Mouse (Mus musculus): Measurements from ENCODE around the gene Coa4.

The Coa4 gene

GRCm38 (mm10) chr7:100503076-100503475 lies 33.8 kb upstream of the Coa4 start:
- in situ Hi-C loops (cut with MboI; ENCODE audit: low sequenced_read_pairs): no loop called here

GRCm38 (mm10) chr7:100504740-100505487 lies 32.0 kb upstream of the Coa4 start:
- in situ Hi-C loops (cut with MboI; ENCODE audit: low sequenced_read_pairs): no loop called here

GRCm38 (mm10) chr7:100506494-100506893 lies 30.4 kb upstream of the Coa4 start:
- in situ Hi-C loops (cut with MboI; ENCODE audit: low sequenced_read_pairs): no loop called here

- in situ Hi-C loops (cut with MboI; ENCODE audit: low sequenced_read_pairs): no loop called here
Observed at GRCm38 (mm10) chr7:100508670-100509069, 28.2 kb upstream of the Coa4 start.

GRCm38 (mm10) chr7:100511602-100512001 lies 25.3 kb upstream of the Coa4 start:
- in situ Hi-C loops (cut with MboI; ENCODE audit: low sequenced_read_pairs): no loop called here

GRCm38 (mm10) chr7:100514573-100514972 lies 22.3 kb upstream of the Coa4 start, which contains the start of gene Dnajb13:
Dnajb13 (minus strand) TSS chr7:100514960.
- in situ Hi-C loops (cut with MboI; ENCODE audit: low sequenced_read_pairs): no loop called here

GRCm38 (mm10) chr7:100520204-100520603 lies 16.7 kb upstream of the Coa4 start:
- in situ Hi-C loops (cut with MboI; ENCODE audit: low sequenced_read_pairs): no loop called here

- in situ Hi-C loops (cut with MboI; ENCODE audit: low sequenced_read_pairs): no loop called here
Observed at GRCm38 (mm10) chr7:100520663-100521285, 16.1 kb upstream of the Coa4 start.

GRCm38 (mm10) chr7:100522222-100522621 lies 14.6 kb upstream of the Coa4 start:
- in situ Hi-C loops (cut with MboI; ENCODE audit: low sequenced_read_pairs): no loop called here

- in situ Hi-C loops (cut with MboI; ENCODE audit: low sequenced_read_pairs): loop anchor here (25.0 kb wide), 1 partner anchor 288 kb away; no protein-coding TSS in a partner anchor
Observed at GRCm38 (mm10) chr7:100524669-100525068, 12.2 kb upstream of the Coa4 start.

GRCm38 (mm10) chr7:100530766-100531165 lies 6.1 kb upstream of the Coa4 start:
- in situ Hi-C loops (cut with MboI; ENCODE audit: low sequenced_read_pairs): loop anchor here (25.0 kb wide), 1 partner anchor 282 kb away; no protein-coding TSS in a partner anchor

GRCm38 (mm10) chr7:100533503-100533902 lies 3.4 kb upstream of the Coa4 start:
- in situ Hi-C loops (cut with MboI; ENCODE audit: low sequenced_read_pairs): loop anchor here (25.0 kb wide), 1 partner anchor 279 kb away; no protein-coding TSS in a partner anchor

GRCm38 (mm10) chr7:100534216-100534615 lies 2.7 kb upstream of the Coa4 start:
- in situ Hi-C loops (cut with MboI; ENCODE audit: low sequenced_read_pairs): loop anchor here (25.0 kb wide), 1 partner anchor 278 kb away; no protein-coding TSS in a partner anchor

GRCm38 (mm10) chr7:100535831-100536230 lies 1.0 kb upstream of the Coa4 start:
- in situ Hi-C loops (cut with MboI; ENCODE audit: low sequenced_read_pairs): loop anchor here (25.0 kb wide), 1 partner anchor 276 kb away; no protein-coding TSS in a partner anchor

GRCm38 (mm10) chr7:100537519-100537902 lies 640 bp downstream of the Coa4 start:
- in situ Hi-C loops (cut with MboI; ENCODE audit: low sequenced_read_pairs): loop anchor here (25.0 kb wide), 1 partner anchor 275 kb away; no protein-coding TSS in a partner anchor

- in situ Hi-C loops (cut with MboI; ENCODE audit: low sequenced_read_pairs): loop anchor here (25.0 kb wide), 1 partner anchor 273 kb away; no protein-coding TSS in a partner anchor
Observed at GRCm38 (mm10) chr7:100539516-100539915, 2.6 kb downstream of the Coa4 start.

GRCm38 (mm10) chr7:100544437-100544836 lies 7.6 kb downstream of the Coa4 start:
- in situ Hi-C loops (cut with MboI; ENCODE audit: low sequenced_read_pairs): loop anchor here (25.0 kb wide), 1 partner anchor 268 kb away; no protein-coding TSS in a partner anchor

- in situ Hi-C loops (cut with MboI; ENCODE audit: low sequenced_read_pairs): loop anchor here (25.0 kb wide), 1 partner anchor 265 kb away; no protein-coding TSS in a partner anchor
Observed at GRCm38 (mm10) chr7:100547631-100548030, 10.8 kb downstream of the Coa4 start.

- in situ Hi-C loops (cut with MboI; ENCODE audit: low sequenced_read_pairs): loop anchor here (25.0 kb wide), 1 partner anchor 263 kb away; no protein-coding TSS in a partner anchor
Observed at GRCm38 (mm10) chr7:100549796-100550195, 12.9 kb downstream of the Coa4 start.

GRCm38 (mm10) chr7:100550338-100551007 lies 13.6 kb downstream of the Coa4 start:
- in situ Hi-C loops (cut with MboI; ENCODE audit: low sequenced_read_pairs): no loop called here

GRCm38 (mm10) chr7:100554939-100555338 lies 18.1 kb downstream of the Coa4 start:
- in situ Hi-C loops (cut with MboI; ENCODE audit: low sequenced_read_pairs): no loop called here
